Mouse (Mus musculus): Measurements from ENCODE around the gene Itpkb.

Itpkb gene

GRCm38 (mm10) chr1:180462983-180463475, 132.7 kb downstream of the Itpkb start:
- no peak for DNase-seq (ENCODE audit: low spot score)

GRCm38 (mm10) chr1:180464357-180464756, 134.1 kb downstream of the Itpkb start:
- DNase-seq (ENCODE audit: low spot score), result no peak

- DNase-seq (ENCODE audit: low spot score), result no peak
Observed at GRCm38 (mm10) chr1:180465620-180466019, 135.3 kb downstream of the Itpkb start.

- no peak for DNase-seq (ENCODE audit: low spot score)
Observed at GRCm38 (mm10) chr1:180468004-180468403, 137.7 kb downstream of the Itpkb start.

- DNase-seq (ENCODE audit: low spot score), result no peak
Observed at GRCm38 (mm10) chr1:180473566-180473965, 143.3 kb downstream of the Itpkb start.

All from urinary bladder, postnatal 25 days (tissue).